Mouse (Mus musculus) C2C12 (cell line): ENCODE results near the gene Ikbke. TPM values are rescaled to one million over a fixed set of nuclear protein-coding genes. Genes with fewer than 3 reads are reported as not detected.
A peak's percentile ranks its signal among the peaks of the same experiment; 100 is the strongest.

Experiments
- H3K27me3 ChIP-seq: one replicate; pipeline ENCODE4 v1.6.1; 2011; ENCODE audit not compliant: control insufficient read depth, insufficient read depth, insufficient read length
- H3K36me3 ChIP-seq: one replicate; pipeline ENCODE4 v1.6.1; 2011; ENCODE audit not compliant: control insufficient read depth, insufficient read depth
- H3K4me3 ChIP-seq: one replicate; pipeline ENCODE4 v1.5.1; 2011; ENCODE audit warnings: mild to moderate bottlenecking, control low read depth; ENCODE audit not compliant: poor library complexity, insufficient read depth, severe bottlenecking
- H3K79me2 ChIP-seq: one replicate; pipeline ENCODE4 v1.6.1; 2011; ENCODE audit not compliant: control insufficient read depth, insufficient read depth
- H3K79me3 ChIP-seq: one replicate; pipeline ENCODE4 v1.6.1; 2011; ENCODE audit warnings: low read depth, control low read depth
- H3ac ChIP-seq: one replicate; pipeline ENCODE3; 2011; ENCODE audit warnings: low read depth; ENCODE audit not compliant: control insufficient read depth, insufficient read length
- CEBPB ChIP-seq: IDR thresholded peaks from one replicate; pipeline ENCODE4 v1.6.1; 2011; ENCODE audit warnings: low read depth, mild to moderate bottlenecking, control low read depth, moderate library complexity
- CTCF ChIP-seq: IDR thresholded peaks from one replicate; pipeline ENCODE4 v1.5.1; 2011; ENCODE audit not compliant: control insufficient read depth, insufficient read depth, insufficient read length
- FOSL1 ChIP-seq: IDR thresholded peaks from one replicate; pipeline ENCODE4 v1.8.0; 2011; ENCODE audit warnings: mild to moderate bottlenecking, low read length; ENCODE audit not compliant: poor library complexity, insufficient read depth, severe bottlenecking
- MAX ChIP-seq: IDR thresholded peaks from one replicate; pipeline ENCODE4 v1.6.1; 2011; ENCODE audit warnings: mild to moderate bottlenecking, control low read depth
- MYOD1 ChIP-seq: IDR thresholded peaks from one replicate; pipeline ENCODE4 v1.6.1; 2011; ENCODE audit warnings: low read depth; ENCODE audit not compliant: control insufficient read depth, insufficient read length
- MYOG ChIP-seq: IDR thresholded peaks from one replicate; pipeline ENCODE4 v1.6.1; 2011; ENCODE audit not compliant: control insufficient read depth, insufficient read length; ENCODE audit errors: extremely low read depth
- USF1 ChIP-seq: IDR thresholded peaks from one replicate; pipeline ENCODE4 v1.6.1; 2011; ENCODE audit warnings: low read depth, mild to moderate bottlenecking, control low read depth, moderate library complexity
- polyA plus RNA-seq: library from polyadenylated mRNA; unstranded; fragments of >200 nt; fragmentation: generic; extraction: Trizol; gene quantifications from one replicate; pipeline ENCODE4 v1.2.1, GENCODE M21; 2012; ENCODE audit warnings: missing spikeins

The Ikbke gene
- polyA plus RNA-seq, 1 experiment = 1.4 TPM

- H3K27me3 ChIP-seq = no peaks in the 10 kb centered on the region
- H3K79me2 ChIP-seq = no peaks in the 10 kb centered on the region
- H3K79me3 ChIP-seq = no peaks in the 10 kb centered on the region
- no peak overlapping the region for H3ac ChIP-seq
- no peaks in the 10 kb centered on the region for H3K36me3 ChIP-seq
- TF ChIP-seq CTCF (no peak), USF1 (no peak), CEBPB (no peak), MYOG (no peak), FOSL1 (no peak), MAX (no peak), MYOD1 (no peak)
- no peak overlapping the region for H3K4me3 ChIP-seq
Observed at GRCm38 (mm10) chr1:131280280-131280679, 874 bp upstream of the Ikbke start.

- H3K79me2 ChIP-seq = no peaks in the 10 kb centered on the region
- H3K4me3 ChIP-seq = peak overlapping the region; percentile 29
- no peaks in the 10 kb centered on the region for H3K79me3 ChIP-seq
Observed at GRCm38 (mm10) chr1:131278606-131279455, 575 bp downstream of the Ikbke start.

GRCm38 (mm10) chr1:131276831-131277230 is 2.6 kb downstream of the Ikbke start:
- no peaks in the 10 kb centered on the region for H3K27me3 ChIP-seq
- TF ChIP-seq FOSL1 (no peak), USF1 (no peak), MYOD1 (no peak), MAX (no peak), CEBPB (no peak), MYOG (no peak), CTCF (no peak)
- no peaks in the 10 kb centered on the region for H3K79me3 ChIP-seq
- H3ac ChIP-seq = no peak overlapping the region
- no peaks in the 10 kb centered on the region for H3K36me3 ChIP-seq
- no peak overlapping the region for H3K4me3 ChIP-seq
- H3K79me2 ChIP-seq = no peaks in the 10 kb centered on the region

More at GRCm38 (mm10) chr1:131278606-131279455, 575 bp downstream of the Ikbke start:
- H3ac ChIP-seq = peak overlapping the region; percentile 24
- no peaks in the 10 kb centered on the region for H3K36me3 ChIP-seq
- TF ChIP-seq USF1 = no peak
- no peak for TF ChIP-seq CTCF
- TF ChIP-seq MYOG = no peak
- no peak for TF ChIP-seq MAX
- TF ChIP-seq MYOD1 = no peak
- TF ChIP-seq FOSL1 = no peak
- no peak for TF ChIP-seq CEBPB
- H3K27me3 ChIP-seq = no peaks in the 10 kb centered on the region

GRCm38 (mm10) chr1:131275577-131275976 is 3.8 kb downstream of the Ikbke start:
- Histone ChIP-seq H3K4me3 (no peak overlapping the region), H3K79me3 (no peaks in the 10 kb centered on the region)

GRCm38 (mm10) chr1:131274725-131275539 is 4.5 kb downstream of the Ikbke start:
- Histone ChIP-seq H3K79me3 (no peaks in the 10 kb centered on the region), H3K36me3 (no peaks in the 10 kb centered on the region), H3K4me3 (no peak overlapping the region), H3K79me2 (no peaks in the 10 kb centered on the region), H3ac (no peak overlapping the region), H3K27me3 (no peaks in the 10 kb centered on the region)
- TF ChIP-seq CEBPB (no peak), MYOG (no peak), MYOD1 (no peak), CTCF (no peak), FOSL1 (no peak), MAX (no peak), USF1 (no peak)

More at GRCm38 (mm10) chr1:131275577-131275976, 3.8 kb downstream of the Ikbke start:
- no peaks in the 10 kb centered on the region for H3K79me2 ChIP-seq
- no peaks in the 10 kb centered on the region for H3K27me3 ChIP-seq
- no peaks in the 10 kb centered on the region for H3K36me3 ChIP-seq
- TF ChIP-seq CTCF (no peak), CEBPB (no peak), MYOD1 (no peak), FOSL1 (no peak), USF1 (no peak), MAX (no peak), MYOG (no peak)
- H3ac ChIP-seq = no peak overlapping the region
